Mouse (Mus musculus): ENCODE data around the gene Tbx4. TPM values are rescaled to one million over a fixed set of nuclear protein-coding genes. Genes with fewer than 3 reads are reported as not detected.

Gene Tbx4
- polyA plus RNA-seq, 1 experiment from 2014 or later: not detected

DNA sequence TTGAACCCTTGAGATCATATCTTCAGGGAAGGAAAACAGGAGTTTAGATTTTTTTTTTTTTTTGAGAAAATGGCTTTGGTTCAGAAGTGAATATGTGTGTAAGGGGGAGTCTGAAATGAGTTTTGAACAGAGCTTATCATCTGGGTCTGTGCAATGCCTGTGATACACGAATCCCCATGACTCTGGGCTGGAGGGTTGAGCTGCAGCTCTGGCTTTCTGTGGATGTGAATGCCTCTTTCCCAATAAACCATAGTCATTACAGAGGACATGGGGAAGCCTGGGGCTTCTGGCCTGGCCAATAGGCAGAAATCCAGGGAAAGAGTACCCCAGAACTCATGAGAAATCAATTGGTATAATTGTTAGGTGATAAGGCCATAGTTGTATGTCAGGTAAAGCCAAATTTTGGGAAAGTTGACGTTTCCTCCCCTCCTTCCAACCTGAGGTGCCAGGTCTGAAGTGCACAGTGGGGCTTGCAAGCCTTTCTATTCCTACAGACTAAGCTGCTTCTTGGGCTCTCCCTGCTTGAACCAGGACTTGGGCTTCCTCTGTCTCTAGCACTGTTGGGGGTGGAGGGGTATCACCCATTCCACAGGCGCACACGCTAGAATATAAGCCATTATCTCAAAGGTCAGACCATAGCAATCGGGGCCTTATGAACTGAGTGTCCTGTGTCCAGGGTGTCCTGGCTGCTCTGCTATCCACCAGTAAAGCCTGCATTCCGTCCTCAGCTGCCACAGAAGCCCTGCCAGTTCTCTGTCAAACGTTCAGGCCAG, 46.8 kb upstream of the Tbx4 start:
- no peak overlapping the region for H3K27ac ChIP-seq (ENCODE audit: low read depth)
- WGBS (ENCODE audit: insufficient replicate concordance): 14% methylated on average over 7 of the region's 7 CpGs
- no peak for TF ChIP-seq CTCF (IDR thresholded peaks at IDR 0.05; ENCODE audit: low read depth)
- no peak for TF ChIP-seq EP300 (IDR thresholded peaks at IDR 0.05; ENCODE audit: low read depth)
- no peaks in the 10 kb centered on the region for H3K9me3 ChIP-seq (ENCODE audit: low read length)
- no peaks in the 10 kb centered on the region for H3K36me3 ChIP-seq (replicated peaks; ENCODE audit: insufficient read depth, low read length)
- H3K4me3 ChIP-seq (ENCODE audit: low read depth, low read length): no peak overlapping the region
- no peak for ATAC-seq
- peaks cover 99% of the 10 kb centered on the region for H3K27me3 ChIP-seq (ENCODE audit: insufficient read depth, low read length)
- no peak overlapping the region for H3K4me2 ChIP-seq (ENCODE audit: low read depth, low read length)
- no peak for DNase-seq
- no peak overlapping the region for H3K9ac ChIP-seq (replicated peaks)
- H3K4me1 ChIP-seq (ENCODE audit: insufficient read depth): peaks cover 21% of the 10 kb centered on the region

GRCm38 (mm10) chr11:85840031-85840802, 46.0 kb upstream of the Tbx4 start:
- Histone ChIP-seq H3K4me3 (ENCODE audit: low read depth, low read length) (no peak overlapping the region), H3K36me3 (replicated peaks; ENCODE audit: insufficient read depth, low read length) (no peaks in the 10 kb centered on the region), H3K27me3 (ENCODE audit: insufficient read depth, low read length) (peaks cover 99% of the 10 kb centered on the region), H3K27ac (ENCODE audit: low read depth) (no peak overlapping the region), H3K4me2 (ENCODE audit: low read depth, low read length) (no peak overlapping the region), H3K9ac (replicated peaks) (no peak overlapping the region), H3K4me1 (ENCODE audit: insufficient read depth) (peaks cover 21% of the 10 kb centered on the region), H3K9me3 (ENCODE audit: low read length) (no peaks in the 10 kb centered on the region)
- ATAC-seq (no peak), DNase-seq (no peak)
- WGBS (ENCODE audit: insufficient replicate concordance): 14% methylated on average over 27 of the region's 27 CpGs
- TF ChIP-seq EP300 (IDR thresholded peaks at IDR 0.05; ENCODE audit: low read depth) (no peak), CTCF (IDR thresholded peaks at IDR 0.05; ENCODE audit: low read depth) (no peak)

- Histone ChIP-seq H3K9ac (replicated peaks) (no peak overlapping the region), H3K36me3 (replicated peaks; ENCODE audit: insufficient read depth, low read length) (no peaks in the 10 kb centered on the region), H3K27ac (ENCODE audit: low read depth) (no peak overlapping the region), H3K27me3 (ENCODE audit: insufficient read depth, low read length) (peaks cover 99% of the 10 kb centered on the region), H3K4me3 (ENCODE audit: low read depth, low read length) (no peak overlapping the region), H3K9me3 (ENCODE audit: low read length) (no peaks in the 10 kb centered on the region), H3K4me2 (ENCODE audit: low read depth, low read length) (no peak overlapping the region; the same call in 1 of the 2 replicates), H3K4me1 (ENCODE audit: insufficient read depth) (peaks cover 21% of the 10 kb centered on the region)
- 12% methylated on average over 21 of the region's 21 CpGs for WGBS (ENCODE audit: insufficient replicate concordance)
- ATAC-seq (no peak), DNase-seq (no peak)
- TF ChIP-seq EP300 (IDR thresholded peaks at IDR 0.05; ENCODE audit: low read depth) (no peak), CTCF (IDR thresholded peaks at IDR 0.05; ENCODE audit: low read depth) (no peak)
Observed at GRCm38 (mm10) chr11:85840803-85841145, 45.4 kb upstream of the Tbx4 start.

- no peaks in the 10 kb centered on the region for H3K9me3 ChIP-seq (ENCODE audit: low read length)
- peak overlapping the region; percentile 33; the same call in 1 of the 2 replicates for H3K4me3 ChIP-seq (ENCODE audit: low read depth, low read length)
- 20% methylated on average over 8 of the region's 8 CpGs for WGBS (ENCODE audit: insufficient replicate concordance)
- no peak for DNase-seq
- H3K4me1 ChIP-seq (ENCODE audit: insufficient read depth): peaks cover 21% of the 10 kb centered on the region
- TF ChIP-seq EP300 (IDR thresholded peaks at IDR 0.05; ENCODE audit: low read depth) (no peak), CTCF (IDR thresholded peaks at IDR 0.05; ENCODE audit: low read depth) (peak; percentile 15; the same call in 1 of the 2 replicates)
- H3K27ac ChIP-seq (ENCODE audit: low read depth): no peak overlapping the region
- H3K36me3 ChIP-seq (replicated peaks; ENCODE audit: insufficient read depth, low read length): no peaks in the 10 kb centered on the region
- peaks cover 99% of the 10 kb centered on the region for H3K27me3 ChIP-seq (ENCODE audit: insufficient read depth, low read length)
- 0 out of 2 replicates have a peak overlapping the region, but pooled peaks have one; percentile 59 for H3K4me2 ChIP-seq (ENCODE audit: low read depth, low read length)
- no peak overlapping the region for H3K9ac ChIP-seq (replicated peaks)
- no peak for ATAC-seq
Observed at GRCm38 (mm10) chr11:85841211-85841681, 45.0 kb upstream of the Tbx4 start.

DNA sequence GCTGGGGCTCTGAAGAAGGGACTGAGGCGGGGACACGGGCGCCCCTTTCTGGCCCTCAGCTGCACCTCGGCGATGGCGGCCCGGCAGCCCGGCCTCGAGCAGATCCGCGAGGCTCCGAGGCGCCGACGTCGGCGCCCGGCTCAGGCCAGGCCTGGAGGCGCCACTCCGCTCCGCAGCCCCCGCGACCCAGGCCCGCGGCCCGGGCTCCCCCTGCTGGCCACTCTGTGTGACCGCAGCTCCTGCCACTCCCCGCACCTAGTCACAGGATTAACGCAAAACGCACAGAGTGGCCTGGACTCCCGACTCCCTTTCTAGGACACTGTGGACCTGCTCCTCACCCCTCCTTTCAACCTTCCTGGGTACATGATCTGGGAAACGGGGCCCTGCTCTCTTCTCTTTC, 44.2 kb upstream of the Tbx4 start:
- Histone ChIP-seq H3K9me3 (ENCODE audit: low read length) (no peaks in the 10 kb centered on the region), H3K9ac (replicated peaks) (no peak overlapping the region), H3K36me3 (replicated peaks; ENCODE audit: insufficient read depth, low read length) (no peaks in the 10 kb centered on the region), H3K27me3 (ENCODE audit: insufficient read depth, low read length) (peaks cover 98% of the 10 kb centered on the region), H3K4me1 (ENCODE audit: insufficient read depth) (peaks cover 21% of the 10 kb centered on the region), H3K27ac (ENCODE audit: low read depth) (no peak overlapping the region), H3K4me2 (ENCODE audit: low read depth, low read length) (peak overlapping the region; percentile 59), H3K4me3 (ENCODE audit: low read depth, low read length) (peak overlapping the region; percentile 33)
- DNase-seq (peak; percentile 69), ATAC-seq (no peak)
- TF ChIP-seq EP300 (IDR thresholded peaks at IDR 0.05; ENCODE audit: low read depth) (no peak), CTCF (IDR thresholded peaks at IDR 0.05; ENCODE audit: low read depth) (peak; percentile 77)
- WGBS (ENCODE audit: insufficient replicate concordance): under 1% methylated on average over 32 of the region's 32 CpGs
